Mouse (Mus musculus) neural tube, embryonic 14.5 days (tissue): ENCODE data around the gene Nav1. TPM values are rescaled to one million over a fixed set of nuclear protein-coding genes. Genes with fewer than 3 reads are reported as not detected.

Experiments
- ATAC-seq: fragments of 200-750 bp; cut with Nextera tagmentation; 2 replicates; pipeline ENCODE4 v1.8.0; 2017; ENCODE audit warnings: low read depth, mild to moderate bottlenecking, moderate TSS enrichment, moderate library complexity
- H3K27ac ChIP-seq: fragments of 300-500 bp; sonication (generic); 2 replicates; pipeline ENCODE4 v1.5.1; 2014; ENCODE audit warnings: low read depth, mild to moderate bottlenecking, control low read depth, low read length, moderate library complexity, mixed read lengths
- H3K27me3 ChIP-seq: fragments of 300-500 bp; sonication (generic); 2 replicates; pipeline ENCODE4 v1.6.1; 2014; ENCODE audit warnings: low read length; ENCODE audit not compliant: control insufficient read depth, insufficient read depth
- H3K36me3 ChIP-seq: fragments of 300-500 bp; sonication (generic); 2 replicates; pipeline ENCODE4 v1.6.1; 2014; ENCODE audit warnings: low read length, mixed read lengths; ENCODE audit not compliant: control insufficient read depth, insufficient read depth
- H3K4me1 ChIP-seq: fragments of 300-500 bp; sonication (generic); 2 replicates; pipeline ENCODE4 v1.6.1; 2014; ENCODE audit warnings: low read length; ENCODE audit not compliant: control insufficient read depth, insufficient read depth
- H3K4me2 ChIP-seq: fragments of 300-500 bp; sonication (generic); 2 replicates; pipeline ENCODE4 v1.6.1; 2014; ENCODE audit warnings: mild to moderate bottlenecking, low read depth, low read length, control low read depth
- H3K4me3 ChIP-seq: fragments of 300-500 bp; sonication (generic); 2 replicates; pipeline ENCODE4 v1.5.1; 2014; ENCODE audit warnings: low read depth, low read length, control low read depth, mixed read lengths
- H3K9ac ChIP-seq: fragments of 300-500 bp; sonication (generic); replicated peaks from 2 replicates; pipeline ENCODE4 v1.6.1; 2014; ENCODE audit warnings: low read depth, mild to moderate bottlenecking, control low read depth, low read length, mixed read lengths
- H3K9me3 ChIP-seq: fragments of 300-500 bp; sonication (generic); 2 replicates; pipeline ENCODE4 v1.6.1; 2016; ENCODE audit warnings: low read length; ENCODE audit not compliant: control insufficient read depth
- WGBS: fragments of 180-500 bp; shearing (Covaris S2); extraction: QIAGEN DNeasy Blood & Tissue Kit; methylation state at CpG from one replicate; pipeline ENCODE4 v1.1.7; 2014; 5-methylcytosine and 5-hydroxymethylcytosine counted together
- polyA plus RNA-seq: library from polyadenylated mRNA; unstranded; fragments of >200 nt; fragmentation: Nextera tagmentation; extraction: Ambion mirVana; gene quantifications from 2 replicates; pipeline ENCODE4 v1.2.1, GENCODE M21; 2014

The Nav1 gene
- polyA plus RNA-seq, 1 experiment from 2014 or later, result 64.9 TPM

DNA sequence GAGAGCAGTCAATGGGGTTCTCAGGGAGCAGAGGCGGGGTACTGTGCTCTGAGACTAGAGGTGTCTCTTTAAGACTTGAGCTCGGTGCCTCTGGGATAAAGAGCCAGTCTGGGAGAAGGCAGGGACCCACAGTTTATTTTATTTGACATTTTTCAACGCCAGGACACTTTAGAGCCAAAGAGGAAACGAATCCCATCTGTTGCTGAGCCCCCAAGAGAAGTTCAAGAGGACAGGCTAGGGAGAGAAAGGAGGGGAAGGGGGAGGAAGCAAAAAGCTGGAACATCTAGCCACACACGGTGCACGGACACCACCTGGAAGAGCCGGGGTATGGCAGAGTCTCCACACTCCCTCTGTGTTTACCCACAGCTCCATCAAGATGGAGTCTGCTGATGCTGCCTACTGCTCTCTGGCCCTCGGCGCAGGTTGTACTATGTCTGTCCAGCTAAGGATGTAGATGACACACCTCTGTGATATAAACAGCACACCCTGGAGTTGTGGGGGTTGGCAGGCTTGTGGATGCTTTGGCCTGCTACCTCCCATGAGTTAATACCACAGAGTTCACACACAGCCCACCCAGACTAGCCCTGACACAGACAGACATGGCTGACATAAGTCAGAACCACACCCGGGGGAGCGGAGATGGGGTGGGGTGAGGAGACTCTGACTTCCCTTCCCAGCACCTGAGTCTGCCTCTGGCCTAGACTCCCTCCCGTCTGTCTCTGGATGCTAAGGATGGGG lies 83.1 kb downstream of the Nav1 start:
- Histone ChIP-seq H3K4me1 (peaks cover 3% of the 10 kb centered on the region), H3K27ac (no peak overlapping the region), H3K9me3 (no peaks in the 10 kb centered on the region), H3K4me3 (no peak overlapping the region), H3K27me3 (no peaks in the 10 kb centered on the region), H3K36me3 (no peaks in the 10 kb centered on the region), H3K9ac (no peak overlapping the region), H3K4me2 (no peak overlapping the region)
- ATAC-seq, result no peak
- 83% methylated on average over 12 of the region's 12 CpGs for WGBS

DNA sequence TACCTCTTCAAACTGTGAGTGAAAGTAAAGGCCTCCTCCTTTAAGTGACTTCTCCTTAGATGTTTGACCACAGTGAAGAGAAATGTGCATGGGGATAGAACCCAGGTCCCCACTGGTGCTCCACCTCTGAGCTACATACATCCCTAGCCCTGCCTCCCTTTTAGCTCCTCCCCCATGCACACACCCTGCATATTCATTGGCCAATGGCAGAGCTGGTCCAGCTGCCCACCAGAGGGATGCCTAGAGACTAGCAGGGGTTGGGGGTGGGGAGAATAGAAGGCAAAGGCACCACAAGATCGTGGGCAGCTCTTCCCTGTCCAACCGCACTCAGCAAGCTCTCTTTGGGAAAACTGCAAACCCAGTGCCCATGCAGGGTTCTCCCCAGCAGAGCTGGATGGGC lies 83.8 kb downstream of the Nav1 start:
- H3K4me2 ChIP-seq, result no peak overlapping the region
- no peaks in the 10 kb centered on the region for H3K9me3 ChIP-seq
- no peak overlapping the region for H3K27ac ChIP-seq
- no peaks in the 10 kb centered on the region for H3K27me3 ChIP-seq
- no peaks in the 10 kb centered on the region for H3K36me3 ChIP-seq
- WGBS, result 80% methylated on average over 2 of the region's 2 CpGs
- ATAC-seq, result no peak
- H3K4me3 ChIP-seq, result no peak overlapping the region
- no peak overlapping the region for H3K9ac ChIP-seq
- H3K4me1 ChIP-seq, result peaks cover 9% of the 10 kb centered on the region

DNA sequence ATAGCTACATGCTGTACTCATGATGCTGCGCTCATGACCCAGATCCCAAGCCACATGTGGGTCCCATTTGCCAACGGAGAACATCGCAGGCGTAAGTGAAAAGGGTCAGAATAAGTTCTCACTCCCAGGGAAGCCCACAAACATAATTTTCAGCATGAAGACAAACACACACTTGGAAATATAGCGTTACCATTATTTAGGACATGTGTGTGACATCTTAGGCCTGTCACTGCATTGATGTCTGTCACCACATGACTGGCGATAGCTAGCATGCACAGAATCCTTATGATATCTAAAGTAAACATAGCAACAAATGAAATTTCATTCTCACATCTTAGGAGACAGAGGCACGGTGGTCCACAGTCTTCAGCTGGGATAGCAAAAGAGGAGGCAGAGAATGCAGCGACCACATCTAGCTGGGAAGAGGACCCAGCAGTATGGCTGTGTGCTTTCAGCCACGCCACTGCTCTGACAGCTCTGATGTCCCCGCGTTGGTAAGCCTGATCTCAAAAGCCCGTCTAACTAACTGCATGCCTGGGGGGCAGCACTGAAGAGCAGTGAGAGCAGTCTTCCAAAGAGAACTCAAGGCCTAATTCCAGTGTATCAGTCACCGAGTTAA lies 86.4 kb downstream of the Nav1 start:
- no peak for ATAC-seq
- Histone ChIP-seq H3K27me3 (no peaks in the 10 kb centered on the region), H3K9ac (no peak overlapping the region), H3K4me2 (no peak overlapping the region), H3K27ac (no peak overlapping the region), H3K4me1 (peaks cover 24% of the 10 kb centered on the region), H3K36me3 (no peaks in the 10 kb centered on the region), H3K9me3 (no peaks in the 10 kb centered on the region), H3K4me3 (no peak overlapping the region)
- WGBS, result 87% methylated on average over 13 of the region's 13 CpGs

DNA sequence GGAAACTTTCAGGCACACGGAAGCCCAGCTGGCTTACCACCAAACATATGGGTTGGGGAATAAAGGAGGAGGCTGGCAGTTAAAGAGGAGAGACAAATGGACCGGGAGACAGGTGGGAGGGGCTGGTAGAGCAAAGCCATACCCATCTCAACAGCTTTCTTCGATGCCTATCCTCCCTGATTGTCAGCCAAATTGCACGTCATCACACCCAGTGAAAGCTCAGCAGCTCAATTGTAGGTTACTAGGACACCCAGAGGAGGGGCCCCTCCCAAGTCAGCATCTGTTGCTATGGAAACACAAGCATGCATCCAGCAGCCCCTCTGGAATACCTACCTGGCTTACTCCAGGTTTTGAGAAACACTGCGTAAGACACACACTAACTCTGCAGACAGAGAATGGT lies 88.4 kb downstream of the Nav1 start:
- no peaks in the 10 kb centered on the region for H3K36me3 ChIP-seq
- H3K4me1 ChIP-seq, result peaks cover 26% of the 10 kb centered on the region
- H3K27ac ChIP-seq, result no peak overlapping the region
- no peak overlapping the region for H3K9ac ChIP-seq
- peak; percentile 76 for ATAC-seq
- H3K9me3 ChIP-seq, result no peaks in the 10 kb centered on the region
- no peak overlapping the region for H3K4me2 ChIP-seq
- WGBS, result 18% methylated on average over 5 of the region's 5 CpGs
- H3K27me3 ChIP-seq, result no peaks in the 10 kb centered on the region
- no peak overlapping the region for H3K4me3 ChIP-seq

DNA sequence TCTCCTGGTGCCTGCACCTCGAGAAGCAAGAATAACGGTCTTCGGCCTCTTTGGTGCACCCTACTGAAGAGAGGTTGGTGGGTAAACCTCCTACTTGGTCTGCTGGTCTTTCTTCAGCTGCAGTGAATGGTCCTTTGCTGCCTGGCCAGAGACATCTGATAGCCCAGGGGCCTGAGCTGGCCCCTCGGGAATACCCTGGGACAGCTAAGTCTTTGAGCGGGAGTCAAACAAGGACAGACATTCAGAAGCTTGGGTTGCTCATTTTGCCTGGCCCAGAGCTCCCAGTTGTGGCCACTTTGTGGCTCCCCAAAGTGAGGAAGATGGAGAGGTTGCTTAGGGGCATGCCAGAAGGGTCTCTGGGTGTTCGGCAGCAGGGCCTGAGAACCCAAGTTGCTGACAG lies 89.6 kb downstream of the Nav1 start:
- Histone ChIP-seq H3K27me3 (no peaks in the 10 kb centered on the region), H3K9ac (no peak overlapping the region), H3K4me3 (no peak overlapping the region), H3K9me3 (no peaks in the 10 kb centered on the region), H3K36me3 (no peaks in the 10 kb centered on the region), H3K4me1 (peaks cover 30% of the 10 kb centered on the region), H3K27ac (0 out of 2 replicates have a peak overlapping the region, but pooled peaks have one; percentile 12), H3K4me2 (no peak overlapping the region)
- ATAC-seq, result no peak
- 83% methylated on average over 6 of the region's 6 CpGs for WGBS

DNA sequence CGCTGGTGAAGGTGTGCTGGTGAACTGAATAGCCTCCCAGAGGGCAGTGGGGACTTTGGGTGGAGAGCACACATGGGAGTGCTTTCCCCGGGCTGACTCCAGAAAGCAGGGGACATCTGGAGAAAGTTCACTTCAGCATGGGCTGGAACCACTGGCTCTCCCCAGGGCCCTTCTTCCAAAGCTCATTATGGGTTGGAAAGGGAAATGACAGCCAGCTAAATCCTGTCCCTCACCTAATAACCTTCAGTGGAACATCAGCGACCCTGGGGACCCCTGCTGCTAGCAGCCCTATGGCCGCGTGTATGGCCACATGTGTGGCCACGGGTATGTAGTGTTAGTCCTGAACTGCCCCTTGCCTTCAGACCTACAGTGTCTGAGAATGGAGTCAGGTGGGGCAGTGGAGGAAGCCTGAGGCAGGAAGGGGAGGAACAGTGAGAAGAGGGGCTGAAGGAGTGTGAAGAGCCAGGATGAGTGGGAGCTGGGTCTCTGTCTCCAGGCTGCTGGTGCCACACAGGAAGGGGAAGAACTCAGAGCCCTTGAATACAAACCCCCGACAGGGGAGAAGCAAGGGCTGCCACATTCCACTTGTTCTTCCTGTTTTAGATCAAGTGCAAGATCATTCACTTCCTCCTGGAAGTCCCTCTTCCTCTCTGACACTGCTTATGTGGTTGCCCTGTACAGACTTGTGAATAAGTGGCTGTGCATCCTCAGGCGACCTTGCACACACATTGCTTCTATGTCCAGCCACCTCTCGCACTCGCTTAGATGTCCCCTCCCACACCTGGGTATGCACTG lies 90.4 kb downstream of the Nav1 start:
- Histone ChIP-seq H3K4me1 (peaks cover 30% of the 10 kb centered on the region), H3K4me2 (no peak overlapping the region), H3K9me3 (no peaks in the 10 kb centered on the region), H3K27ac (no peak overlapping the region), H3K36me3 (no peaks in the 10 kb centered on the region), H3K4me3 (no peak overlapping the region), H3K27me3 (no peaks in the 10 kb centered on the region), H3K9ac (no peak overlapping the region)
- 68% methylated on average over 10 of the region's 10 CpGs for WGBS
- ATAC-seq, result no peak

DNA sequence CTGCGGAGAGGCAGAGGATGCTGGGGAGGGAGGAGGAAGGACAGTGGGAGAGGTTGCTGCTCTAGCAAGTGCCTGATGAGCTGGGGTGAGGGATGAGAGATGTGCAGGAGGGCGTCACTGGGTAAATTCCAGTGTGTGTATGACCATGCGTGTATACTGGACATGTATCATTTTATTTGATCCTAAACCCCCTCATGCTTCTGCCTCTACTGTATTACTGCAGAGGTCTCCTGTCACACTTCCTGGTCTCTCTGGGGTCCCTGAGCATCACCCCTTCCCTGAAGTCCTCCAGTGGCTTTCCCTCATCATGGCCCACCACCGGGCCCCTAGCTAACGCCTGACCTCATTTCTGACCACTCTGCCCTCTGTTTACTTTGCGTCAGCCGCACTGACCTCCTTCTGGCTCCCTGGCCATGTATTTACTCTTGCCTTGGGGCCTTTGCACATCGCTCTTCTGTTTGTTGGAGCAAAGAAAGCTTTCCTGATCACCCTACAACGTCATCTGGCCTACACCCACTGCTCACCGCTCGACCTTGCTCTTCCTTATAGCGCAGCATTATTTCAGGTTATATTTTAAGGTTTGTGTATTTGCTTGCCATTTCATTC lies 91.4 kb downstream of the Nav1 start:
- peaks cover 36% of the 10 kb centered on the region for H3K4me1 ChIP-seq

DNA sequence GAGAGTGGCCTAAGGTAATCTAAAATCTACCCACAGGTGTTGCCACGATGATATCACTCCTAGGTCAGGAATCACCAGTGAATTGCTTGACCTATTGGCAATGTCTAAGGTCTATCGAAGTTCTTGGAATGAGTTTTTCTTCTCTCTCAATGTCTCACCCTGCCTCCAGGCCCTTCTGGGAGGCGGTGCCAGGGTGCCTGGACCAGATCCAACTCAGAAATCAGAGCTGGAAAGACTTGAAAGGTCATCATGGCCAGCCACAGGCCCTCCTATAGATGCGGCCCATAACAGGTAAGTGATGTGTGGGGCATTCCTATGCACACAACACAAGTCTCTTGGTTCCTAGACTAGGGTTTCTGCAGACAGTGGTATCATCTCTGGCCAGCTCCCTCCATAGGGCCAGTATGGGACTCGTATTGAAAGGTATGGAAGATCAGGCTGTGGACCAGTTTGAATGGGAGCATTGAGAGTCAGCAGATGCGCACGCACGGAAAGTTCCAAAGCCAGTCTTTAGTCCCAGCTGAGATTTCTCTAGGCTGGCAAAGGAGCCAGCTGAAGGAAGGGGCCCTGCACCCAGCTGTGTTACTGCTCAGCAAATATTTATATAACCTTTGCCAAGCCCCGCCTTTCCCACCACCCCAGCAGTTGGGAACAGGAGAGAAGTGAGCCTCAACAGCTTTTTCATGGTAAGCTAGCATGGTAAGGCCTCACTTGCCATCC lies 92.0 kb downstream of the Nav1 start:
- H3K9ac ChIP-seq, result no peak overlapping the region
- ATAC-seq, result no peak
- H3K27ac ChIP-seq, result no peak overlapping the region
- no peak overlapping the region for H3K4me3 ChIP-seq
- no peaks in the 10 kb centered on the region for H3K36me3 ChIP-seq
- no peaks in the 10 kb centered on the region for H3K9me3 ChIP-seq
- 65% methylated on average over 9 of the region's 9 CpGs for WGBS
- H3K4me2 ChIP-seq, result no peak overlapping the region
- H3K27me3 ChIP-seq, result no peaks in the 10 kb centered on the region
- H3K4me1 ChIP-seq, result peaks cover 37% of the 10 kb centered on the region

More for the DNA sequence above, 91.4 kb downstream of the Nav1 start:
- H3K4me3 ChIP-seq, result no peak overlapping the region
- H3K9me3 ChIP-seq, result no peaks in the 10 kb centered on the region
- H3K36me3 ChIP-seq, result no peaks in the 10 kb centered on the region
- H3K27ac ChIP-seq, result no peak overlapping the region
- H3K9ac ChIP-seq, result no peak overlapping the region
- H3K27me3 ChIP-seq, result no peaks in the 10 kb centered on the region
- H3K4me2 ChIP-seq, result no peak overlapping the region
- ATAC-seq, result no peak
- 74% methylated on average over 12 of the region's 12 CpGs for WGBS
